Mouse (Mus musculus) c-Kit-negative CD71-positive TER-119-positive erythroid progenitor cells, embryonic 14.5 days (primary cell): ENCODE data around the gene Rbfox3.

Experiments
- DNase-seq: peaks from one replicate; pipeline ENCODE4 v3.0.0-alpha.2; 2013; ENCODE audit warnings: low read depth, low spot score

The Rbfox3 gene

GRCm38 (mm10) chr11:118443201-118443970 lies 468.0 kb downstream of the Rbfox3 start:
- no peak for DNase-seq

- DNase-seq = no peak
These were observed 468.7 kb downstream of the Rbfox3 start for GRCm38 (mm10) chr11:118442691-118443090.
